Mouse (Mus musculus) forebrain, embryonic 15.5 days (tissue): ENCODE data around the gene Ppfia3. TPM values are rescaled to one million over a fixed set of nuclear protein-coding genes. Genes with fewer than 3 reads are reported as not detected.
A peak's percentile ranks its signal among the peaks of the same experiment; 100 is the strongest.

Experiments
- ATAC-seq: fragments of 200-750 bp; cut with Nextera tagmentation; replicated peaks from 2 replicates; pipeline ENCODE4 v1.8.0; 2017; ENCODE audit warnings: mild to moderate bottlenecking, moderate TSS enrichment, moderate library complexity
- H3K27ac ChIP-seq: fragments of 300-500 bp; sonication (generic); replicated peaks from 2 replicates; pipeline ENCODE4 v1.5.1; 2015; ENCODE audit warnings: mild to moderate bottlenecking, inconsistent platforms
- H3K27me3 ChIP-seq: fragments of 300-500 bp; sonication (generic); 2 replicates; pipeline ENCODE4 v1.6.1; 2015; ENCODE audit warnings: inconsistent platforms
- H3K36me3 ChIP-seq: fragments of 300-500 bp; sonication (generic); 2 replicates; pipeline ENCODE4 v1.6.1; 2015; ENCODE audit warnings: mild to moderate bottlenecking, inconsistent platforms
- H3K4me1 ChIP-seq: fragments of 300-500 bp; sonication (generic); 2 replicates; pipeline ENCODE4 v1.6.1; 2015; ENCODE audit warnings: inconsistent platforms
- H3K4me2 ChIP-seq: fragments of 300-500 bp; sonication (generic); replicated peaks from 2 replicates; pipeline ENCODE4 v1.6.1; 2015; ENCODE audit warnings: mild to moderate bottlenecking, inconsistent platforms
- H3K4me3 ChIP-seq: fragments of 300-500 bp; sonication (generic); 2 replicates; pipeline ENCODE4 v1.5.1; 2015; ENCODE audit warnings: mild to moderate bottlenecking, inconsistent platforms
- H3K9ac ChIP-seq: fragments of 300-500 bp; sonication (generic); replicated peaks from 2 replicates; pipeline ENCODE4 v1.6.1; 2015; ENCODE audit warnings: mild to moderate bottlenecking, inconsistent platforms
- H3K9me3 ChIP-seq: fragments of 300-500 bp; sonication (generic); 2 replicates; pipeline ENCODE4 v1.6.1; 2016; ENCODE audit warnings: inconsistent platforms
- WGBS: fragments of 180-500 bp; shearing (Covaris S2); methylation state at CpG from one replicate; pipeline ENCODE4 v1.1.7; 2015; ENCODE audit warnings: mixed read lengths; 5-methylcytosine and 5-hydroxymethylcytosine counted together
- polyA plus RNA-seq: library from polyadenylated mRNA; unstranded; fragments of >200 nt; fragmentation: Nextera tagmentation; extraction: Ambion mirVana; gene quantifications from 2 replicates; pipeline ENCODE4 v1.2.1, GENCODE M21; 2015

Ppfia3 gene
- 18.3 and 20.1 TPM in 2 replicates for polyA plus RNA-seq

GRCm38 (mm10) chr7:45366652-45367019 is at the start of gene Ppfia3:
Ppfia3 (minus strand) TSS chr7:45367019.
- H3K9me3 ChIP-seq = no peaks in the 10 kb centered on the region
- H3K4me2 ChIP-seq = peak within 1 kb of the TSS; percentile 93
- peaks cover 14% of the 10 kb centered on the region; the same call in 1 of the 2 replicates for H3K27me3 ChIP-seq
- H3K27ac ChIP-seq = peak within 1 kb of the TSS; percentile 90
- peak; percentile 54 for ATAC-seq
- peak within 1 kb of the TSS; percentile 77 for H3K4me3 ChIP-seq
- H3K9ac ChIP-seq = peak within 1 kb of the TSS; percentile 90
- peaks cover 47% of the 10 kb centered on the region for H3K4me1 ChIP-seq
- H3K36me3 ChIP-seq = no peaks in the 10 kb centered on the region
- 0% methylated on average over 26 of the region's 26 CpGs for WGBS

- Histone ChIP-seq H3K4me1 (peaks cover 13% of the 10 kb centered on the region), H3K9me3 (no peaks in the 10 kb centered on the region), H3K4me2 (no peak overlapping the region), H3K4me3 (no peak overlapping the region), H3K27ac (no peak overlapping the region), H3K27me3 (peaks cover 93% of the 10 kb centered on the region), H3K36me3 (no peaks in the 10 kb centered on the region), H3K9ac (no peak overlapping the region)
- 7% methylated on average over 37 of the region's 37 CpGs for WGBS
- no peak for ATAC-seq
Observed at GRCm38 (mm10) chr7:45415636-45416035, 48.8 kb upstream of the Ppfia3 start.

GRCm38 (mm10) chr7:45414740-45415224 is 48.0 kb upstream of the Ppfia3 start:
- no peak overlapping the region for H3K9ac ChIP-seq
- no peak overlapping the region for H3K4me3 ChIP-seq
- ATAC-seq = no peak
- H3K27me3 ChIP-seq = peaks cover 94% of the 10 kb centered on the region
- no peak overlapping the region for H3K4me2 ChIP-seq
- H3K4me1 ChIP-seq = peaks cover 13% of the 10 kb centered on the region
- H3K36me3 ChIP-seq = no peaks in the 10 kb centered on the region
- H3K27ac ChIP-seq = no peak overlapping the region
- 36% methylated on average over 12 of the region's 12 CpGs for WGBS
- no peaks in the 10 kb centered on the region for H3K9me3 ChIP-seq

GRCm38 (mm10) chr7:45413864-45414739 is 47.3 kb upstream of the Ppfia3 start:
- Histone ChIP-seq H3K4me1 (peaks cover 13% of the 10 kb centered on the region), H3K27ac (no peak overlapping the region), H3K4me3 (peak overlapping the region; percentile 58), H3K36me3 (no peaks in the 10 kb centered on the region), H3K4me2 (peak overlapping the region; percentile 88), H3K9ac (peak overlapping the region; percentile 62), H3K9me3 (no peaks in the 10 kb centered on the region), H3K27me3 (peaks cover 97% of the 10 kb centered on the region)
- ATAC-seq = peak; percentile 9; the same call in 1 of the 2 replicates
- under 1% methylated on average over 25 of the region's 27 CpGs for WGBS

GRCm38 (mm10) chr7:45413113-45413863 is 46.5 kb upstream of the Ppfia3 start, which contains the start of gene Ntf5:
Ntf5 (plus strand) TSS chr7:45413695.
- H3K27ac ChIP-seq = no peak within 1 kb of the TSS
- H3K4me2 ChIP-seq = peak within 1 kb of the TSS; percentile 88
- peaks cover 97% of the 10 kb centered on the region for H3K27me3 ChIP-seq
- H3K4me3 ChIP-seq = peak within 1 kb of the TSS; percentile 58
- peak within 1 kb of the TSS; percentile 62 for H3K9ac ChIP-seq
- WGBS = 3% methylated on average over 44 of the region's 45 CpGs
- no peaks in the 10 kb centered on the region for H3K36me3 ChIP-seq
- peaks cover 13% of the 10 kb centered on the region for H3K4me1 ChIP-seq
- no peaks in the 10 kb centered on the region for H3K9me3 ChIP-seq
- peak; percentile 60 for ATAC-seq

- no peaks in the 10 kb centered on the region for H3K9me3 ChIP-seq
- H3K9ac ChIP-seq = no peak overlapping the region
- WGBS = 85% methylated on average over 2 of the region's 2 CpGs
- H3K27me3 ChIP-seq = peaks cover 97% of the 10 kb centered on the region
- H3K4me2 ChIP-seq = no peak overlapping the region
- ATAC-seq = no peak
- no peak overlapping the region for H3K4me3 ChIP-seq
- H3K36me3 ChIP-seq = no peaks in the 10 kb centered on the region
- H3K27ac ChIP-seq = no peak overlapping the region
- H3K4me1 ChIP-seq = peaks cover 13% of the 10 kb centered on the region
Observed at GRCm38 (mm10) chr7:45412421-45412820, 45.6 kb upstream of the Ppfia3 start.

GRCm38 (mm10) chr7:45409497-45410163 is 42.8 kb upstream of the Ppfia3 start:
- Histone ChIP-seq H3K4me1 (peaks cover 25% of the 10 kb centered on the region), H3K36me3 (no peaks in the 10 kb centered on the region), H3K27me3 (peaks cover 97% of the 10 kb centered on the region), H3K9me3 (no peaks in the 10 kb centered on the region), H3K4me3 (no peak overlapping the region), H3K4me2 (no peak overlapping the region), H3K9ac (no peak overlapping the region), H3K27ac (no peak overlapping the region)
- ATAC-seq = no peak
- WGBS = 89% methylated on average over 8 of the region's 8 CpGs

GRCm38 (mm10) chr7:45408949-45409348 is 42.1 kb upstream of the Ppfia3 start:
- Histone ChIP-seq H3K4me1 (peaks cover 20% of the 10 kb centered on the region), H3K4me2 (no peak overlapping the region), H3K9ac (no peak overlapping the region), H3K27me3 (peaks cover 90% of the 10 kb centered on the region), H3K4me3 (no peak overlapping the region), H3K9me3 (no peaks in the 10 kb centered on the region), H3K36me3 (no peaks in the 10 kb centered on the region), H3K27ac (no peak overlapping the region)
- no peak for ATAC-seq
- 91% methylated on average over 17 of the region's 17 CpGs for WGBS

GRCm38 (mm10) chr7:45408351-45408750 is 41.5 kb upstream of the Ppfia3 start:
- Histone ChIP-seq H3K9ac (no peak overlapping the region), H3K4me3 (no peak overlapping the region), H3K36me3 (no peaks in the 10 kb centered on the region), H3K4me1 (peaks cover 14% of the 10 kb centered on the region), H3K27me3 (peaks cover 84% of the 10 kb centered on the region), H3K27ac (no peak overlapping the region), H3K4me2 (no peak overlapping the region), H3K9me3 (no peaks in the 10 kb centered on the region)
- WGBS = 69% methylated on average over 7 of the region's 7 CpGs
- ATAC-seq = no peak

GRCm38 (mm10) chr7:45407836-45408235 is 41.0 kb upstream of the Ppfia3 start:
- Histone ChIP-seq H3K36me3 (no peaks in the 10 kb centered on the region), H3K27me3 (peaks cover 79% of the 10 kb centered on the region), H3K4me1 (peaks cover 12% of the 10 kb centered on the region), H3K4me2 (no peak overlapping the region), H3K9me3 (no peaks in the 10 kb centered on the region), H3K4me3 (no peak overlapping the region), H3K27ac (no peak overlapping the region), H3K9ac (no peak overlapping the region)
- ATAC-seq = no peak
- 79% methylated on average over 10 of the region's 10 CpGs for WGBS

- no peaks in the 10 kb centered on the region for H3K36me3 ChIP-seq
- no peak for ATAC-seq
- 2% methylated on average over 105 of the region's 114 CpGs for WGBS
- H3K4me1 ChIP-seq = peaks cover 12% of the 10 kb centered on the region
- no peak overlapping the region; the same call in 1 of the 2 replicates for H3K9ac ChIP-seq
- H3K27me3 ChIP-seq = peaks cover 67% of the 10 kb centered on the region
- H3K4me3 ChIP-seq = peak overlapping the region; percentile 35
- H3K27ac ChIP-seq = no peak overlapping the region
- H3K4me2 ChIP-seq = peak overlapping the region; percentile 39
- no peaks in the 10 kb centered on the region for H3K9me3 ChIP-seq
Observed at GRCm38 (mm10) chr7:45406157-45407156, 39.6 kb upstream of the Ppfia3 start.
